Comparison of ENCODE assay signal across 14 mouse cellular contexts in genomic region chr11:115409556-115409955, GRCm38 (mm10). TPM values are rescaled to one million over a fixed set of nuclear protein-coding genes. Genes with fewer than 3 reads are reported as not detected.
DNase-seq lines count a peak whose midpoint lies in the region; ATAC-seq lines count a peak whose summit lies in the region.
"Had no signal": no experiment of that assay in that cellular context is flagged by ENCODE, and none has a peak within 500 bp of the region (broad histone marks: within the 10 kb centered on the region; RNA-seq: fewer than 3 reads in every experiment).

No protein-coding gene starts in this region.

- peak overlapping the region; percentile 94 for H3K27ac ChIP-seq in hindbrain, embryonic 10.5 days
- peak overlapping the region; percentile 96 for H3K27ac ChIP-seq in midbrain, embryonic 15.5 days
- no peak overlapping the region for H3K27ac ChIP-seq in liver, embryonic 11.5 days (ENCODE audit: low read depth, low read length)

- no peaks in the 10 kb centered on the region for H3K27me3 ChIP-seq in hindbrain, embryonic 10.5 days (ENCODE audit: insufficient read depth, poor library complexity, severe bottlenecking)
- H3K27me3 ChIP-seq in midbrain, embryonic 15.5 days (replicated peaks), result no peaks in the 10 kb centered on the region
- no peaks in the 10 kb centered on the region for H3K27me3 ChIP-seq in liver, embryonic 11.5 days (replicated peaks; ENCODE audit: control insufficient read depth, insufficient read depth, low read length)

- peak overlapping the region; percentile 25 for H3K4me3 ChIP-seq in hindbrain, embryonic 10.5 days
- H3K4me3 ChIP-seq in midbrain, embryonic 15.5 days, result no peak overlapping the region
- H3K4me3 ChIP-seq in liver, embryonic 11.5 days (ENCODE audit: low read depth, low read length), result no peak overlapping the region

- no peak overlapping the region for H3K9ac ChIP-seq in midbrain, embryonic 15.5 days
- H3K9ac ChIP-seq in liver, embryonic 11.5 days (ENCODE audit: low read depth, low read length), result no peak overlapping the region

- H3K9me3 ChIP-seq in hindbrain, embryonic 10.5 days, result no peaks in the 10 kb centered on the region
- no peaks in the 10 kb centered on the region for H3K9me3 ChIP-seq in midbrain, embryonic 15.5 days
- no peaks in the 10 kb centered on the region for H3K9me3 ChIP-seq in liver, embryonic 11.5 days (ENCODE audit: control insufficient read depth, low read length)
- H3K9me3 ChIP-seq: G1E had no signal

- 32% methylated on average over 7 of the region's 7 CpGs for WGBS in hindbrain, embryonic 10.5 days
- 5% methylated on average over 7 of the region's 7 CpGs for WGBS in midbrain, embryonic 15.5 days
- 91% methylated on average over 7 of the region's 7 CpGs for WGBS in liver, embryonic 11.5 days

- H3K4me1 ChIP-seq in hindbrain, embryonic 10.5 days (replicated peaks), result peaks cover 71% of the 10 kb centered on the region
- peaks cover 63% of the 10 kb centered on the region for H3K4me1 ChIP-seq in midbrain, embryonic 15.5 days
- peaks cover 23% of the 10 kb centered on the region for H3K4me1 ChIP-seq in liver, embryonic 11.5 days (replicated peaks; ENCODE audit: control insufficient read depth, insufficient read depth, low read length)

- peak; percentile 42 for DNase-seq in embryo, embryonic 10 days (ENCODE audit: low spot score)
- no peak for DNase-seq in embryo, embryonic 9.5 days (ENCODE audit: extremely low spot score)
- peak; percentile 64 for DNase-seq in embryo, embryonic 10.5 days (ENCODE audit: low spot score)
- DNase-seq in hindbrain, embryonic 10.5 days (ENCODE audit: low spot score), result peak; percentile 44
- no peak for DNase-seq in liver, embryonic 11.5 days (ENCODE audit: low spot score)
- no peak for DNase-seq in right cerebral cortex, postnatal 36 days (ENCODE audit: low spot score in 2 of 2)
- DNase-seq in adipocyte (ENCODE audit: low spot score), result no peak
- DNase-seq: adrenal gland, postnatal 14 days; cerebellum, adult 11-12 months; kidney, adult 11 months; thymus, postnatal 36 days had no signal

- ATAC-seq in midbrain, embryonic 15.5 days (replicated peaks), result no peak
- no peak for ATAC-seq in liver, embryonic 11.5 days (replicated peaks; ENCODE audit: low FRiP score)

- 0 out of 2 replicates have a peak overlapping the region, but pooled peaks have one; percentile 5 for H3K4me2 ChIP-seq in midbrain, embryonic 15.5 days
- H3K4me2 ChIP-seq in liver, embryonic 11.5 days, result no peak overlapping the region

- H3K36me3 ChIP-seq in hindbrain, embryonic 10.5 days, result peaks cover 62% of the 10 kb centered on the region
- peaks cover 6% of the 10 kb centered on the region for H3K36me3 ChIP-seq in midbrain, embryonic 15.5 days (replicated peaks)
- peaks cover 12% of the 10 kb centered on the region; the same call in 1 of the 2 replicates for H3K36me3 ChIP-seq in liver, embryonic 11.5 days (ENCODE audit: control insufficient read depth, insufficient read depth, low read length)

RNA-seq across cellular contexts. Expression of gene Mrpl58, which starts 6.0 kb away (rescaled TPM):
- 228 and 253 TPM in 2 replicates for polyA plus RNA-seq in hindbrain, embryonic 10.5 days (2016; fragmentation: Nextera tagmentation; extraction: Ambion mirVana)
- polyA plus RNA-seq in midbrain, embryonic 15.5 days (2015; fragmentation: Nextera tagmentation; extraction: Ambion mirVana), result 182 and 191 TPM in 2 replicates
- 165 TPM in 2 replicates for polyA plus RNA-seq in liver, embryonic 11.5 days (2014; fragmentation: Nextera tagmentation; extraction: Ambion mirVana)

RNA-seq across cellular contexts. Expression of gene Atp5h, which starts 10.2 kb away (rescaled TPM):
- 878 and 961 TPM in 2 replicates for polyA plus RNA-seq in hindbrain, embryonic 10.5 days (2016; fragmentation: Nextera tagmentation; extraction: Ambion mirVana)
- 782 and 789 TPM in 2 replicates for polyA plus RNA-seq in midbrain, embryonic 15.5 days (2015; fragmentation: Nextera tagmentation; extraction: Ambion mirVana)
- polyA plus RNA-seq in liver, embryonic 11.5 days (2014; fragmentation: Nextera tagmentation; extraction: Ambion mirVana), result 835 and 884 TPM in 2 replicates

RNA-seq across cellular contexts. Expression of gene Kctd2, which starts 10.4 kb away (rescaled TPM):
- 15.0 and 20.1 TPM in 2 replicates for polyA plus RNA-seq in hindbrain, embryonic 10.5 days (2016; fragmentation: Nextera tagmentation; extraction: Ambion mirVana)
- polyA plus RNA-seq in midbrain, embryonic 15.5 days (2015; fragmentation: Nextera tagmentation; extraction: Ambion mirVana), result 32.3 and 34.8 TPM in 2 replicates
- 8.4 and 8.9 TPM in 2 replicates for polyA plus RNA-seq in liver, embryonic 11.5 days (2014; fragmentation: Nextera tagmentation; extraction: Ambion mirVana)

RNA-seq across cellular contexts. Expression of gene Cdr2l, which starts 27.8 kb away (rescaled TPM):
- 16.1 and 21.4 TPM in 2 replicates for polyA plus RNA-seq in hindbrain, embryonic 10.5 days (2016; fragmentation: Nextera tagmentation; extraction: Ambion mirVana)
- polyA plus RNA-seq in midbrain, embryonic 15.5 days (2015; fragmentation: Nextera tagmentation; extraction: Ambion mirVana), result 26.9 and 27.3 TPM in 2 replicates
- 6.2 and 6.9 TPM in 2 replicates for polyA plus RNA-seq in liver, embryonic 11.5 days (2014; fragmentation: Nextera tagmentation; extraction: Ambion mirVana)
- polyA plus RNA-seq: G1E had no signal

RNA-seq across cellular contexts. Expression of gene Trim80, which starts 30.8 kb away (rescaled TPM):
- polyA plus RNA-seq in hindbrain, embryonic 10.5 days (2016; fragmentation: Nextera tagmentation; extraction: Ambion mirVana), result 0.08 and 0.16 TPM in 2 replicates
- polyA plus RNA-seq in midbrain, embryonic 15.5 days (2015; fragmentation: Nextera tagmentation; extraction: Ambion mirVana), result not detected in 2 replicates
- polyA plus RNA-seq in liver, embryonic 11.5 days (2014; fragmentation: Nextera tagmentation; extraction: Ambion mirVana), result 0.18 and 0.27 TPM in 2 replicates
- polyA plus RNA-seq: G1E; lung, embryonic 16.5 days had no signal

Comparison
In these comparisons a context has a peak if more than half of its experiments do, and no peak if none do; other contexts are left out.
1. DNase-seq: peak in embryo, embryonic 10 days (single experiment), embryo, embryonic 10.5 days (single experiment) and hindbrain, embryonic 10.5 days (single experiment); none in embryo, embryonic 9.5 days (single experiment), liver, embryonic 11.5 days (single experiment), right cerebral cortex, postnatal 36 days (0 of 2) and adipocyte (single experiment).